Mouse (Mus musculus) regulatory T cell (primary cell): Measurements from ENCODE around the gene Enc1.

Experiments
- in situ Hi-C: fragments of 300-600 bp; cut with MboI, MseI; formaldehyde crosslinking; loops from one replicate; pipeline ENCODE4 v1.15.1; 2025; ENCODE audit warnings: high pct_unique_total_duplicates

Gene Enc1

GRCm38 (mm10) chr13:97227795-97228194 lies 13.1 kb upstream of the Enc1 start:
- in situ Hi-C loops, result loop anchor here (5.0 kb wide), 1 partner anchor 365 kb away; no protein-coding TSS in a partner anchor

GRCm38 (mm10) chr13:97230101-97230500 lies 10.8 kb upstream of the Enc1 start:
- in situ Hi-C loops, result loop anchor here (5.0 kb wide), 1 partner anchor 707 kb away; no protein-coding TSS in a partner anchor

- in situ Hi-C loops, result loop anchor here (5.0 kb wide), 1 partner anchor 704 kb away; no protein-coding TSS in a partner anchor
These were observed 7.8 kb upstream of the Enc1 start for GRCm38 (mm10) chr13:97233092-97233491.

- in situ Hi-C loops, result loop anchor here (5.0 kb wide), 1 partner anchor 702 kb away; no protein-coding TSS in a partner anchor
These were observed 6.0 kb upstream of the Enc1 start for GRCm38 (mm10) chr13:97234785-97235417.

- in situ Hi-C loops, result no loop called here
These were observed 5.0 kb upstream of the Enc1 start for GRCm38 (mm10) chr13:97235911-97236310.

- in situ Hi-C loops, result no loop called here
These were observed 3.2 kb upstream of the Enc1 start for GRCm38 (mm10) chr13:97237700-97238099.

- in situ Hi-C loops, result no loop called here
These were observed 2.5 kb upstream of the Enc1 start for GRCm38 (mm10) chr13:97238181-97238981.

- in situ Hi-C loops, result loop anchor here (10.0 kb wide), 2 partner anchors 205 to 445 kb away; no protein-coding TSS in a partner anchor
These were observed 1.3 kb upstream of the Enc1 start for GRCm38 (mm10) chr13:97239343-97240180.

GRCm38 (mm10) chr13:97240279-97240964 lies 483 bp upstream of the Enc1 start:
- in situ Hi-C loops, result loop anchor here (10.0 kb wide), 2 partner anchors 204 to 444 kb away; no protein-coding TSS in a partner anchor

GRCm38 (mm10) chr13:97241787-97242280 lies 929 bp downstream of the Enc1 start:
- in situ Hi-C loops, result loop anchor here (10.0 kb wide), 2 partner anchors 203 to 443 kb away; no protein-coding TSS in a partner anchor

- in situ Hi-C loops, result loop anchor here (10.0 kb wide), 2 partner anchors 202 to 442 kb away; no protein-coding TSS in a partner anchor
These were observed 1.8 kb downstream of the Enc1 start for GRCm38 (mm10) chr13:97242716-97243115.

GRCm38 (mm10) chr13:97243962-97244711 lies 3.2 kb downstream of the Enc1 start:
- in situ Hi-C loops, result loop anchor here (10.0 kb wide), 2 partner anchors 201 to 441 kb away; no protein-coding TSS in a partner anchor

GRCm38 (mm10) chr13:97244712-97245105 lies 3.8 kb downstream of the Enc1 start:
- in situ Hi-C loops, result loop anchor here (10.0 kb wide), 2 partner anchors 200 to 440 kb away; no protein-coding TSS in a partner anchor

- in situ Hi-C loops, result loop anchor here (10.0 kb wide), 2 partner anchors 200 to 440 kb away; no protein-coding TSS in a partner anchor
These were observed 4.3 kb downstream of the Enc1 start for GRCm38 (mm10) chr13:97245157-97245556.

GRCm38 (mm10) chr13:97246217-97246616 lies 5.3 kb downstream of the Enc1 start:
- in situ Hi-C loops, result loop anchor here (10.0 kb wide), 2 partner anchors 199 to 439 kb away; no protein-coding TSS in a partner anchor

- in situ Hi-C loops, result loop anchor here (10.0 kb wide), 2 partner anchors 197 to 437 kb away; no protein-coding TSS in a partner anchor
These were observed 6.8 kb downstream of the Enc1 start for GRCm38 (mm10) chr13:97247754-97248153.

- in situ Hi-C loops, result loop anchor here (10.0 kb wide), 2 partner anchors 196 to 436 kb away; no protein-coding TSS in a partner anchor
These were observed 8.2 kb downstream of the Enc1 start for GRCm38 (mm10) chr13:97249051-97249461.

- in situ Hi-C loops, result loop anchor here (10.0 kb wide), 2 partner anchors 195 to 435 kb away; no protein-coding TSS in a partner anchor
These were observed 8.7 kb downstream of the Enc1 start for GRCm38 (mm10) chr13:97249507-97250078.

GRCm38 (mm10) chr13:97250148-97250547 lies 9.2 kb downstream of the Enc1 start:
- in situ Hi-C loops, result no loop called here
